Mouse (Mus musculus) CH12.LX (cell line): ENCODE results near the gene Commd1. TPM values are rescaled to one million over a fixed set of nuclear protein-coding genes. Genes with fewer than 3 reads are reported as not detected.

Experiments
- DNase-seq: peaks from one replicate; pipeline ENCODE4 v3.0.0-alpha.2; 2013; ENCODE audit errors: extremely low read depth
- H3K27ac ChIP-seq: 2 replicates; pipeline ENCODE4 v1.5.1; 2012; ENCODE audit warnings: low read depth, mild to moderate bottlenecking, control low read depth, moderate library complexity; ENCODE audit not compliant: insufficient read depth
- H3K27me3 ChIP-seq: replicated peaks from 2 replicates; pipeline ENCODE3; 2012; ENCODE audit warnings: inconsistent platforms
- H3K36me3 ChIP-seq, 2 experiments: replicated peaks in 1 of 2; 2 replicates each; pipeline versions ENCODE3 to v1.6.1; 2012; ENCODE audit warnings: inconsistent platforms in 1 of 2, low read length in 1 of 2, mild to moderate bottlenecking in 1 of 2, mixed read lengths in 1 of 2, moderate library complexity in 1 of 2; ENCODE audit not compliant: control insufficient read depth in 1 of 2, insufficient read depth in 1 of 2
- H3K4me1 ChIP-seq, 2 experiments: 2 replicates each; pipeline ENCODE4 v1.6.1; 2012; ENCODE audit warnings: inconsistent platforms in 1 of 2, moderate library complexity in 1 of 2; ENCODE audit not compliant: insufficient read depth in 2 of 2, control insufficient read depth in 1 of 2
- H3K4me2 ChIP-seq: 2 replicates; pipeline ENCODE4 v1.6.1; 2012; ENCODE audit warnings: low read depth, mild to moderate bottlenecking, control low read depth; ENCODE audit not compliant: poor library complexity, insufficient read depth, severe bottlenecking
- H3K4me3 ChIP-seq, 3 experiments: fragments of 150-350 bp in 1 of 3; sonication (generic) in 1 of 3; replicated peaks in 1 of 3; 2 replicates each; pipeline versions ENCODE3 to v1.5.1; 2011 to 2012; ENCODE audit warnings: low read depth in 2 of 3, low read length in 2 of 3, mild to moderate bottlenecking in 2 of 3, moderate library complexity in 2 of 3, control low read depth in 1 of 3, improper control_type of control experiment in 1 of 3, inconsistent platforms in 1 of 3, mixed read lengths in 1 of 3; ENCODE audit not compliant: poor library complexity in 1 of 3
- H3K79me2 ChIP-seq: replicated peaks from 2 replicates; pipeline ENCODE4 v1.6.1; 2012; ENCODE audit warnings: mild to moderate bottlenecking, moderate library complexity; ENCODE audit not compliant: control insufficient read depth, poor library complexity, insufficient read depth, severe bottlenecking; ENCODE audit errors: extremely low read depth
- H3K9ac ChIP-seq: 2 replicates; pipeline ENCODE4 v1.6.1; 2012; ENCODE audit warnings: low read depth, mild to moderate bottlenecking, control low read depth, moderate library complexity; ENCODE audit not compliant: insufficient read depth
- H3K9me3 ChIP-seq: replicated peaks from 2 replicates; pipeline ENCODE3; 2012; ENCODE audit warnings: low read length, inconsistent platforms, mixed read lengths
- ELF1 ChIP-seq: IDR thresholded peaks from 2 replicates; pipeline ENCODE4 v1.6.1; 2014; ENCODE audit warnings: low read depth, mild to moderate bottlenecking, inconsistent platforms, low read length, improper control_type of control experiment
- GABPA ChIP-seq: IDR thresholded peaks from 2 replicates; pipeline ENCODE4 v1.6.1; 2012; ENCODE audit warnings: low read depth, low read length, improper control_type of control experiment, inconsistent platforms; ENCODE audit not compliant: insufficient replicate concordance
- HCFC1 ChIP-seq: IDR thresholded peaks from 2 replicates; pipeline ENCODE4 v1.6.1; 2012; ENCODE audit warnings: low read depth, mild to moderate bottlenecking, inconsistent platforms, low read length, improper control_type of control experiment
- JUN ChIP-seq: IDR thresholded peaks from 2 replicates; pipeline ENCODE4 v1.6.1; 2011; ENCODE audit warnings: low read depth, mild to moderate bottlenecking, low read length, improper control_type of control experiment, moderate library complexity; ENCODE audit not compliant: insufficient read depth
- JUND ChIP-seq: conservative IDR thresholded peaks from 2 replicates; pipeline ENCODE4 v1.6.1; 2011; ENCODE audit warnings: low read depth, low read length, improper control_type of control experiment
- KAT2A ChIP-seq: IDR thresholded peaks from 2 replicates; pipeline ENCODE4 v1.6.1; 2012; ENCODE audit warnings: low read length, improper control_type of control experiment, inconsistent platforms; ENCODE audit not compliant: insufficient replicate concordance
- MAFK ChIP-seq: IDR thresholded peaks from 2 replicates; pipeline ENCODE4 v1.6.1; 2011; ENCODE audit warnings: low read length, improper control_type of control experiment; ENCODE audit not compliant: insufficient replicate concordance
- MAX ChIP-seq: IDR thresholded peaks from 2 replicates; pipeline ENCODE4 v1.6.1; 2011; ENCODE audit warnings: low read length, improper control_type of control experiment
- MAZ ChIP-seq: IDR thresholded peaks from 2 replicates; pipeline ENCODE4 v1.6.1; 2012; ENCODE audit warnings: low read depth, mild to moderate bottlenecking, inconsistent platforms, low read length, improper control_type of control experiment, moderate library complexity
- MXI1 ChIP-seq: IDR thresholded peaks from 2 replicates; pipeline ENCODE4 v1.6.1; 2011; ENCODE audit warnings: mild to moderate bottlenecking, low read depth, low read length, improper control_type of control experiment
- NELFE ChIP-seq: IDR thresholded peaks from 2 replicates; pipeline ENCODE4 v1.6.1; 2011; ENCODE audit warnings: low read depth, low read length, improper control_type of control experiment
- NRF1 ChIP-seq: IDR thresholded peaks from 2 replicates; pipeline ENCODE4 v1.6.1; 2014; ENCODE audit warnings: low read depth, mild to moderate bottlenecking, inconsistent platforms, low read length, improper control_type of control experiment, moderate library complexity
- POLR2AphosphoS2 ChIP-seq: IDR thresholded peaks from 2 replicates; pipeline ENCODE4 v1.6.1; 2011; ENCODE audit warnings: low read depth, low read length, improper control_type of control experiment
- USF1 ChIP-seq: IDR thresholded peaks from 2 replicates; pipeline ENCODE4 v1.6.1; 2014; ENCODE audit warnings: low read depth, mild to moderate bottlenecking, inconsistent platforms, low read length, improper control_type of control experiment
- USF2 ChIP-seq: conservative IDR thresholded peaks from 2 replicates; pipeline ENCODE4 v1.6.1; 2011; ENCODE audit warnings: low read depth, low read length, improper control_type of control experiment
- ZNF384 ChIP-seq: IDR thresholded peaks from 2 replicates; pipeline ENCODE4 v1.6.1; 2012; ENCODE audit warnings: low read depth, low read length, improper control_type of control experiment, inconsistent platforms
- dilution Hi-C: fragments of 300-500 bp; cut with MboI; formaldehyde crosslinking; loops from 2 replicates; pipeline ENCODE4 v1.14.3; 2020; ENCODE audit warnings: low sequenced_read_pairs; ENCODE audit not compliant: extremely low pct_unique_long_range_greater_than_20kb, extremely low pct_ligation_motif_present
- in situ Hi-C: fragments of 300-500 bp; cut with MboI; formaldehyde crosslinking; loops from 3 replicates; pipeline ENCODE4 v1.14.3; 2019; ENCODE audit warnings: low sequenced_read_pairs, low pct_ligation_motif_present, low pct_unique_long_range_greater_than_20kb, mixed read lengths
- polyA plus RNA-seq: library from polyadenylated mRNA; unstranded; fragments of >175 nt; gene quantifications from 2 replicates; pipeline ENCODE4 v1.2.1, GENCODE M21; 2012; ENCODE audit warnings: low read depth; ENCODE audit not compliant: insufficient read length
- total RNA-seq, 2 experiments: library from RNA; depleted of rRNA; stranded (reverse); fragments of 300-350 nt in 1 of 2; fragments of >200 nt in 1 of 2; gene quantifications; 2 replicates each; pipeline ENCODE4 v1.2.3; 2012 to 2014

The Commd1 gene
- total and polyA plus RNA-seq, 3 experiments, result 109 to 163 (median 113) TPM

GRCm38 (mm10) chr11:22923606-22924005 lies 58.6 kb downstream of the Commd1 start:
- peaks cover 6 to 61% of the 10 kb centered on the region in 2 experiments for H3K4me1 ChIP-seq
- TF ChIP-seq HCFC1 (no peak), NRF1 (no peak), USF2 (no peak), MXI1 (no peak), MAFK (no peak), KAT2A (no peak), ELF1 (no peak), USF1 (no peak), NELFE (no peak), JUND (no peak)
- DNase-seq, result no peak
- in situ Hi-C loops, result no loop called here
- no peak overlapping the region for H3K27ac ChIP-seq
- peaks cover 0 to 8% of the 10 kb centered on the region in 2 experiments for H3K36me3 ChIP-seq
- no peak overlapping the region for H3K4me2 ChIP-seq
- dilution Hi-C loops, result no loop called here
- no peaks in the 10 kb centered on the region for H3K27me3 ChIP-seq
- H3K79me2 ChIP-seq, result no peaks in the 10 kb centered on the region
- no peak overlapping the region for H3K4me3 ChIP-seq
- H3K9me3 ChIP-seq, result no peaks in the 10 kb centered on the region
- H3K9ac ChIP-seq, result no peak overlapping the region

DNA sequence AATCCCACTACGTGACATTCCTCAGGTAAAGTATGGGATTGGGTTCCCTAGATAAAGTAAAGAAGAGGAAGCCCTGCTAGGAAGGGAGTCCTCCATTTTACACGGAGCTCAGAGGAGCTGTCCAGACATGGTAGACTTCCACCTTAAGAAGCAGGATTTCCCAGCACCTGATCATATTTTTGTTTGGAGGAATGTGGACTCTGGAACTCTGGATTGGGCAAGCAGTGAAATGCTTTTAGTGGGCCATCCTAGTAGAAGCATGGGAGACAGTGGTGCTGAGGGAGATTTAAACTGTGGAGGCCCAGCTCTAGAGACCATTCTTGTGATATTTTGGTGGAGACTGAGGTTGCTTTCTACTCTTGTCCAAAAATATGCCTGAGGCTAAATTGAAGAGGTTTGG lies 59.6 kb downstream of the Commd1 start:
- no peaks in the 10 kb centered on the region for H3K27me3 ChIP-seq
- H3K4me3 ChIP-seq, result no peak overlapping the region
- H3K9me3 ChIP-seq, result no peaks in the 10 kb centered on the region
- no peak for DNase-seq
- no peaks in the 10 kb centered on the region for H3K79me2 ChIP-seq
- in situ Hi-C loops (no loop called here), dilution Hi-C loops (no loop called here)
- peaks cover 0 to 10% of the 10 kb centered on the region in 2 experiments for H3K36me3 ChIP-seq
- H3K9ac ChIP-seq, result no peak overlapping the region
- H3K4me1 ChIP-seq, result peaks cover 5 to 55% of the 10 kb centered on the region in 2 experiments; a peak in 2 of 4 replicates
- H3K27ac ChIP-seq, result no peak overlapping the region
- no peak for TF ChIP-seq ZNF384
- TF ChIP-seq MAX, result no peak
- TF ChIP-seq POLR2AphosphoS2, result no peak
- TF ChIP-seq MXI1, result no peak
- TF ChIP-seq MAZ, result no peak
- TF ChIP-seq USF1, result no peak
- TF ChIP-seq JUN, result no peak
- TF ChIP-seq ELF1, result no peak
- TF ChIP-seq GABPA, result no peak
- no peak for TF ChIP-seq KAT2A
- H3K4me2 ChIP-seq, result no peak overlapping the region
